In the genomic region with DNA sequence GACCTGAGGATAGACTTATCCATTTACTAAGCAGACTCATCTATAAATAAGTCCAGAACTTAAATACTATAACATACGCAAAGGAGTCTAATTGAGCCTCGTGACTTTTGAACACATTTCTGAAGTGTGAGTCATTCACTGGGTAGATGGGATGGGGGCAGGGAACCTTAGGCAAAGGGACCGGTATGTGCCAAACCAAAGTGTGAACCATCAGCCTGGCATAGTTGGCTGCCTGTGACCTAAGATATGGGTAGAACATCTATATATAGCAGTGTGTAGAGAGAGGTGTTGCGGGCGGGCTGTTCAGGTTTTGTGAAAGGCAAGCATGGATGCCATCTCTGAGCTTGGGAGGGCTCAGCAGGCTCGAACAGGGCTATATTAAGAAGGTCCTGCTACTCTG, we compare ENCODE assay signal across 19 mouse cellular contexts. TPM values are rescaled to one million over a fixed set of nuclear protein-coding genes. Genes with fewer than 3 reads are reported as not detected.
DNase-seq lines count a peak whose midpoint lies in the region; ATAC-seq and TF ChIP-seq lines count a peak whose summit lies in the region.
"Had no signal": no experiment of that assay in that cellular context is flagged by ENCODE, and none has a peak within 500 bp of the region (broad histone marks: within the 10 kb centered on the region; RNA-seq: fewer than 3 reads in every experiment).

No protein-coding gene starts in this region.

- no peaks in the 10 kb centered on the region for H3K9me3 ChIP-seq in lung, postnatal 0 days (ENCODE audit: low read length)
- H3K9me3 ChIP-seq in heart, embryonic 14.5 days (ENCODE audit: control insufficient read depth, low read length) = no peaks in the 10 kb centered on the region
- H3K9me3 ChIP-seq in kidney, embryonic 16.5 days (ENCODE audit: low read length) = no peaks in the 10 kb centered on the region
- H3K9me3 ChIP-seq: liver, embryonic 15.5 days; stomach, embryonic 15.5 days had no signal

- H3K27me3 ChIP-seq in lung, postnatal 0 days (replicated peaks; ENCODE audit: insufficient read depth, low read length) = no peaks in the 10 kb centered on the region
- H3K27me3 ChIP-seq in Patski = no peaks in the 10 kb centered on the region
- no peaks in the 10 kb centered on the region for H3K27me3 ChIP-seq in heart, embryonic 14.5 days (ENCODE audit: control insufficient read depth, insufficient read depth, low read length)
- no peaks in the 10 kb centered on the region for H3K27me3 ChIP-seq in kidney, embryonic 16.5 days (ENCODE audit: insufficient read depth, low read length)
- H3K27me3 ChIP-seq: stomach, embryonic 15.5 days had no signal

- H3K36me3 ChIP-seq in lung, postnatal 0 days (ENCODE audit: insufficient read depth, low read length) = no peaks in the 10 kb centered on the region
- no peaks in the 10 kb centered on the region for H3K36me3 ChIP-seq in heart, embryonic 14.5 days (ENCODE audit: control insufficient read depth, insufficient read depth, low read length)
- no peaks in the 10 kb centered on the region for H3K36me3 ChIP-seq in kidney, embryonic 16.5 days (ENCODE audit: insufficient read depth, low read length)
- H3K36me3 ChIP-seq: liver, embryonic 15.5 days; stomach, embryonic 15.5 days had no signal

- in situ Hi-C loops in Patski (cut with MboI; ENCODE audit: low pct_unique_long_range_greater_than_20kb) = no loop called here

- no peak for TF ChIP-seq CTCF in lung, postnatal 0 days (IDR thresholded peaks at IDR 0.05)
- TF ChIP-seq CTCF in Patski (IDR thresholded peaks at IDR 0.05) = no peak

- no peak overlapping the region for H3K27ac ChIP-seq in lung, postnatal 0 days (ENCODE audit: low read length)
- H3K27ac ChIP-seq in heart, embryonic 14.5 days (replicated peaks in 1 of 2; ENCODE audit: control insufficient read depth in 1 of 2, insufficient read depth in 1 of 2, low read depth in 2 of 2, low read length in 2 of 2) = peak overlapping the region; percentile 20 to 78
- H3K27ac ChIP-seq in kidney, embryonic 16.5 days (ENCODE audit: low read length) = no peak overlapping the region
- H3K27ac ChIP-seq: liver, embryonic 15.5 days; stomach, embryonic 15.5 days had no signal

- no peak overlapping the region for H3K9ac ChIP-seq in lung, postnatal 0 days (replicated peaks; ENCODE audit: low read depth)
- H3K9ac ChIP-seq in heart, embryonic 14.5 days (ENCODE audit: low read length) = no peak overlapping the region
- no peak overlapping the region for H3K9ac ChIP-seq in kidney, embryonic 16.5 days (replicated peaks; ENCODE audit: low read length)
- H3K9ac ChIP-seq: liver, embryonic 15.5 days; stomach, embryonic 15.5 days had no signal

- DNase-seq in lung, postnatal 0 days (ENCODE audit: low spot score) = peak; percentile 43
- no peak for DNase-seq in lung, postnatal 14 days
- DNase-seq in Patski (ENCODE audit: low read depth, low spot score) = no peak
- DNase-seq in layer of hippocampus, adult 8-10 months (ENCODE audit: low spot score in 2 of 2) = no peak
- DNase-seq in spleen, postnatal 36 days (ENCODE audit: low spot score in 2 of 2) = no peak
- DNase-seq: cerebellum, adult 2 months; kidney, adult 8-10 months; thymus, adult 2 months had no signal

- H3K4me1 ChIP-seq in lung, postnatal 0 days (ENCODE audit: insufficient read depth, low read depth, low read length) = no peaks in the 10 kb centered on the region
- H3K4me1 ChIP-seq in heart, embryonic 14.5 days (ENCODE audit: control insufficient read depth in 2 of 2, insufficient read depth in 2 of 2, low read length in 2 of 2) = peaks cover 9 to 16% of the 10 kb centered on the region in 2 experiments
- H3K4me1 ChIP-seq in kidney, embryonic 16.5 days (ENCODE audit: insufficient read depth, low read length) = no peaks in the 10 kb centered on the region
- H3K4me1 ChIP-seq: liver, embryonic 15.5 days; stomach, embryonic 15.5 days had no signal

- no peak overlapping the region for H3K4me2 ChIP-seq in lung, postnatal 0 days (replicated peaks; ENCODE audit: low read depth, low read length)
- no peak overlapping the region for H3K4me2 ChIP-seq in heart, embryonic 14.5 days (ENCODE audit: low read length)
- no peak overlapping the region for H3K4me2 ChIP-seq in kidney, embryonic 16.5 days (replicated peaks; ENCODE audit: low read depth, low read length)
- H3K4me2 ChIP-seq: liver, embryonic 15.5 days; midbrain, embryonic 11.5 days; stomach, embryonic 15.5 days had no signal

- CTCF ChIA-PET in Patski (lab: Charles Lee) = interaction anchor here (1.3 to 1.8 kb wide), 3 partner anchors 10 to 15 kb away, joined by 4 to 6 read pairs (median 4); no protein-coding TSS in a partner anchor

- ATAC-seq in lung, postnatal 0 days = peak; percentile 69
- peak; percentile 45 for ATAC-seq in Patski
- peak; percentile 75 for ATAC-seq in heart, embryonic 14.5 days (ENCODE audit: insufficient number of reproducible peaks, insufficient read depth, low FRiP score, low read depth)
- peak; percentile 67; the same call in 1 of the 2 replicates for ATAC-seq in monocyte, adult 5-6 weeks (replicated peaks; ENCODE audit: insufficient number of reproducible peaks, low FRiP score, low TSS enrichment, poor library complexity, severe bottlenecking)
- no peak for ATAC-seq in kidney, embryonic 16.5 days (ENCODE audit: low FRiP score, low TSS enrichment)
- ATAC-seq: forebrain, embryonic 14.5 days had no signal

- H3K4me3 ChIP-seq in lung, postnatal 0 days (ENCODE audit: low read depth, low read length) = no peak overlapping the region
- no peak overlapping the region for H3K4me3 ChIP-seq in heart, embryonic 14.5 days (ENCODE audit: control insufficient read depth in 1 of 2, insufficient read depth in 1 of 2, low read depth in 1 of 2, low read length in 2 of 2)
- H3K4me3 ChIP-seq in kidney, embryonic 16.5 days (ENCODE audit: low read length) = no peak overlapping the region
- H3K4me3 ChIP-seq: erythroblast, embryonic 14.5 days; liver, embryonic 15.5 days; stomach, embryonic 15.5 days had no signal

- TF ChIP-seq EP300 in lung, postnatal 0 days (IDR thresholded peaks at IDR 0.05) = peak; percentile 93

- 56% methylated on average over 6 of the region's 6 CpGs for WGBS in lung, postnatal 0 days
- WGBS in heart, embryonic 14.5 days = 29% methylated on average over 6 of the region's 6 CpGs
- WGBS in kidney, embryonic 16.5 days = 81% methylated on average over 6 of the region's 6 CpGs

- POLR2A ChIA-PET in Patski (lab: Charles Lee) = no interaction called here

RNA-seq across cellular contexts. Expression of a gene that starts 14.6 kb away (rescaled TPM):
- 1.7 and 2.1 TPM in 2 replicates for polyA plus RNA-seq in lung, postnatal 0 days (2015; fragmentation: Nextera tagmentation; extraction: Ambion mirVana)
- polyA plus RNA-seq in Patski (2021) = 2.4 TPM
- 0.53 and 1.00 TPM in 2 replicates for polyA plus RNA-seq in heart, embryonic 14.5 days (2014; fragmentation: Nextera tagmentation; extraction: Ambion mirVana)
- total RNA-seq in monocyte, adult 5-6 weeks (2017) = 1.6 TPM in 1 of 3 replicates, not detected in the others
- total RNA-seq in layer of hippocampus, adult 8-10 months (2022) = 10 to 100 TPM; 33.4 to 40.3 (median 38.6) TPM
- polyA plus RNA-seq in kidney, embryonic 16.5 days (2015; fragmentation: Nextera tagmentation; extraction: Ambion mirVana) = 0.28 and 0.75 TPM in 2 replicates

RNA-seq across cellular contexts. Expression of a gene that starts 54.9 kb away (rescaled TPM):
- polyA plus RNA-seq in lung, postnatal 0 days (2015; fragmentation: Nextera tagmentation; extraction: Ambion mirVana) = 202 and 228 TPM in 2 replicates
- 282 TPM for polyA plus RNA-seq in Patski (2021)
- polyA plus RNA-seq in heart, embryonic 14.5 days (2014; fragmentation: Nextera tagmentation; extraction: Ambion mirVana) = 464 and 494 TPM in 2 replicates
- total RNA-seq in monocyte, adult 5-6 weeks (2017) = 26.1 to 34.0 TPM (median 32.9 TPM) in 3 replicates
- 100 to 1,000 TPM; 174 to 193 (median 178) TPM for total RNA-seq in layer of hippocampus, adult 8-10 months (2022)
- polyA plus RNA-seq in kidney, embryonic 16.5 days (2015; fragmentation: Nextera tagmentation; extraction: Ambion mirVana) = 282 and 308 TPM in 2 replicates

RNA-seq across cellular contexts. Expression of a gene that starts 55.0 kb away (rescaled TPM):
- 5.3 and 6.7 TPM in 2 replicates for polyA plus RNA-seq in lung, postnatal 0 days (2015; fragmentation: Nextera tagmentation; extraction: Ambion mirVana)
- polyA plus RNA-seq in Patski (2021) = 5.5 TPM
- not detected in 2 replicates for polyA plus RNA-seq in heart, embryonic 14.5 days (2014; fragmentation: Nextera tagmentation; extraction: Ambion mirVana)
- total RNA-seq in monocyte, adult 5-6 weeks (2017) = not detected in 3 replicates
- total RNA-seq in layer of hippocampus, adult 8-10 months (2022) = 1 to 10 TPM; 1.1 to 3.3 (median 1.6) TPM
- polyA plus RNA-seq in kidney, embryonic 16.5 days (2015; fragmentation: Nextera tagmentation; extraction: Ambion mirVana) = 0.69 and 0.70 TPM in 2 replicates
- total RNA-seq: gastrocnemius, adult 8-10 months had no signal
- polyA plus RNA-seq: embryonic facial prominence, embryonic 11.5 days; erythroblast, embryonic 14.5 days; large intestine, adult 2 months; liver, embryonic 15.5 days had no signal

Comparison
In these comparisons a context has a peak if more than half of its experiments do, and no peak if none do; other contexts are left out.
1. H3K27ac ChIP-seq: peak in heart, embryonic 14.5 days (2 of 2); none in lung, postnatal 0 days (single experiment) and kidney, embryonic 16.5 days (single experiment).